Mouse (Mus musculus): ENCODE data around the gene Inpp5k. TPM values are rescaled to one million over a fixed set of nuclear protein-coding genes. Genes with fewer than 3 reads are reported as not detected.
"Not testable (repeated sequence)": the region's sequence is repeated elsewhere in the genome, so short reads cannot be mapped to it uniquely, and the experiment has no call there.

Inpp5k gene
- polyA plus RNA-seq, 1 experiment from 2014 or later = 18.9 TPM

DNA sequence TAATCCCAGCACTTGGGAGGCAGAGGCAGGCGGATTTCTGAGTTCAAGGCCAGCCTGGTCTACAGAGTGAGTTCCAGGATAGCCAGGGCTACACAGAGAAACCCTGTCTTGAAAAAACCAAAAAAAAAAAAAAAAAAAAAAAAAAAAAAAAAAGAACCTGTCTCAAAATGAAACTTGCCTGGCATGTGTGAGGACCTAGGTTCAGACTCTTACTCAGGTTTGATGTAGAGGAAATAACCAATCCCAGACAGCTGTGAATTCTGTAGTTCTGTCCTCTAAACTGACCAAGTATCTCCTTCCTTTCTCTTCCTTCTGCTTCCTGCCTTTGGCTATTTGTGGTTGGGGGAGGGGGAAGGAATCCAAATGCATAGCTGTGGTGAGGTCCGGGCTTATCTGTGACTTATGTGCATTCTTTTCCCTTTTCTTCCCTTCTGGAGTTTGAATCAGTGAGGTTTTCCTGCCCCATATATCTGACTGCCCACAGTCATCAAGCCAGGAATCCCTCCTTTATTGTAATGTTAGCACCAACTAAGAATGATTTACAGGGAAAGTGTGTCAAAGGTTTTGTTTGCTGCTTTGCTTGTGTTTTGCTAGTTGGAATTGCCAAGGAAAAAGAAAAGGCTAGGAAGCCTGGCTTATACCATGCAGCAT, 56.7 kb downstream of the Inpp5k start:
- Histone ChIP-seq H3K4me2 (peak overlapping the region; percentile 20), H3K4me3 (no peak overlapping the region), H3K36me3 (peaks cover 52% of the 10 kb centered on the region), H3K9ac (peak overlapping the region; percentile 54; the same call in 1 of the 2 replicates), H3K27me3 (replicated peaks) (no peaks in the 10 kb centered on the region), H3K4me1 (peaks cover 29% of the 10 kb centered on the region), H3K9me3 (no peaks in the 10 kb centered on the region), H3K27ac (replicated peaks) (peak overlapping the region; percentile 45)
- no peak for ATAC-seq (ENCODE audit: extremely low read depth, insufficient number of reproducible peaks, low FRiP score, low TSS enrichment)
- WGBS = 40% methylated on average over 2 of the region's 2 CpGs

DNA sequence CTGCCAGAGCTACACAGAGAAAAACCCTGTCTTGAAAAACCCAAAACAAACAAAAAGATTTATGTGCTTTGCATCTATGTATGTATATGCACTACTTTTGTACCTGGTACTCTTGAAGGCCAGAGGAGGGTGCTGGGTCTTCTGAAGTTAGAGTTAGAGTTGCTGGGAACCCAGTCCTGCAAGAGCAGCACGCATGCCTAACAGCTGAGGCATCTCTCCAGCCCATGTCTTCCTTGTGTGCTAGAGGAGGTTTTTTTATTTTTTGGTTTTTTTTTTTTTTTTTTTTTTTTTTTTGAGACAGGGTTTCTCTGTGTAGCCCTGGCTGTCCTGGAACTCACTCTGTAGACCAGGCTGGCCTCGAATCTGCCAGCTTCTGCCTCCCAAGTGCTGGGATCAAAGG, 57.3 kb downstream of the Inpp5k start:
- Histone ChIP-seq H3K9me3 (no peaks in the 10 kb centered on the region), H3K27me3 (replicated peaks) (no peaks in the 10 kb centered on the region), H3K4me2 (no peak overlapping the region), H3K9ac (no peak overlapping the region), H3K27ac (replicated peaks) (peak overlapping the region; percentile 45), H3K36me3 (peaks cover 52% of the 10 kb centered on the region), H3K4me1 (peaks cover 28% of the 10 kb centered on the region), H3K4me3 (no peak overlapping the region)
- WGBS = 83% methylated on average over 2 of the region's 2 CpGs
- ATAC-seq (ENCODE audit: extremely low read depth, insufficient number of reproducible peaks, low FRiP score, low TSS enrichment) = no peak

DNA sequence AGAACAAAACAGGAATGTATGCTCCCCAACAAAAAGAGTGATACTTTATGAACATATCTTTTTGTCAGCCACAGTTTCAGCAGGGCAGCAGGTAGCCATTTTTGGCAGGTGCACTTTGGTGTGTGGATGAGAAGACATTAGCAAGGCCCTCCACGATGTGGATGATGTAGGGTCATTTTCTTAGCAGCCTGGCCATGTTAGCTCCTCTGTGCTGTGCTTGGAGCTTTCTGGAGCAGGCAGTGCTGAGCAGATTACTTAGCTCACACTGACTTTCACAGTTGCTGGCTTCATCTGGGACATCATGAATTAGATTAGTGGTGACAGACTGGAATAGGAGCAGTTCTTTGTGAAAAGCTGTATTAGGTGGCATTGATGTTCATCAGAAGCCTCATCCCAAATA, 59.2 kb downstream of the Inpp5k start:
- Histone ChIP-seq H3K4me2 (no peak overlapping the region), H3K27me3 (replicated peaks) (no peaks in the 10 kb centered on the region), H3K9ac (no peak overlapping the region), H3K4me3 (no peak overlapping the region), H3K4me1 (peaks cover 22% of the 10 kb centered on the region), H3K9me3 (no peaks in the 10 kb centered on the region), H3K36me3 (peaks cover 53% of the 10 kb centered on the region), H3K27ac (replicated peaks) (no peak overlapping the region)
- ATAC-seq (ENCODE audit: extremely low read depth, insufficient number of reproducible peaks, low FRiP score, low TSS enrichment) = no peak
- 83% methylated on average over 1 of the region's 1 CpGs for WGBS

- peaks cover 17% of the 10 kb centered on the region for H3K4me1 ChIP-seq
- no peak for ATAC-seq (ENCODE audit: extremely low read depth, insufficient number of reproducible peaks, low FRiP score, low TSS enrichment)
- H3K4me3 ChIP-seq = no peak overlapping the region
- no peak overlapping the region for H3K9ac ChIP-seq
- H3K4me2 ChIP-seq = no peak overlapping the region
- H3K27me3 ChIP-seq (replicated peaks) = no peaks in the 10 kb centered on the region
- no peaks in the 10 kb centered on the region for H3K9me3 ChIP-seq
- H3K27ac ChIP-seq (replicated peaks) = no peak overlapping the region
- H3K36me3 ChIP-seq = peaks cover 61% of the 10 kb centered on the region
Measured at GRCm38 (mm10) chr11:75691047-75691446, 60.3 kb downstream of the Inpp5k start.

DNA sequence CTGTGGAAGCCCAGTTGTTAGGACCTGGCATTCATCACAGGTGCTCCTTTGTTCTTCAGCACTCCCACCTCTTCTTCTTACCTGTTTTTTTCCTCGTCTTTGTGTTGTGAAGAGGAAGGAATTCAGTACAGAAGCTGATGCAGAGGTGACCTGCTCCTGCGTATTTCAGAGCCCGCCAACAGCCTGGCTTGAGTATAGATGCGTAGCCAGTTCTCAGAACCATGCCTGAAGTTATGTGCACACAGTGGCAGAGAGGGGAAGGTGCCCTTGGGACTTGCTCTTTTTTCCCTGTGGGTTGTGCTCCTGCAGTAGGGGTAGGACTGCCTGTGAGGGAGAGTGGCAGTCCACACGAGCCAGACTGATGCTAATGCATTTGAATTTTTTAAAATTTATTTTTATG, 62.8 kb downstream of the Inpp5k start:
- H3K4me1 ChIP-seq = peaks cover 3% of the 10 kb centered on the region; the same call in 1 of the 2 replicates
- WGBS = 94% methylated on average over 5 of the region's 5 CpGs

GRCm38 (mm10) chr11:75697464-75697863, 66.7 kb downstream of the Inpp5k start:
- WGBS = 98% methylated on average over 3 of the region's 3 CpGs
- not testable (repeated sequence) for H3K4me3 ChIP-seq; H3K27ac ChIP-seq (replicated peaks); H3K4me1 ChIP-seq; H3K27me3 ChIP-seq (replicated peaks); H3K4me2 ChIP-seq; H3K9me3 ChIP-seq; H3K9ac ChIP-seq; ATAC-seq (ENCODE audit: extremely low read depth, insufficient number of reproducible peaks, low FRiP score, low TSS enrichment)
- peaks cover 96% of the 10 kb centered on the region for H3K36me3 ChIP-seq

More for the DNA sequence above, 62.8 kb downstream of the Inpp5k start:
- Histone ChIP-seq H3K4me2 (no peak overlapping the region), H3K27me3 (replicated peaks) (no peaks in the 10 kb centered on the region), H3K9me3 (no peaks in the 10 kb centered on the region), H3K36me3 (peaks cover 82% of the 10 kb centered on the region), H3K27ac (replicated peaks) (no peak overlapping the region), H3K4me3 (no peak overlapping the region), H3K9ac (no peak overlapping the region)
- ATAC-seq (ENCODE audit: extremely low read depth, insufficient number of reproducible peaks, low FRiP score, low TSS enrichment) = no peak

Other genes with a start within 250 kb of the Inpp5k start
- gene Serpinf1, start 208.3 kb upstream of the Inpp5k start, polyA plus RNA-seq (2015; fragmentation: Nextera tagmentation; extraction: Ambion mirVana) = 30.2 and 34.2 TPM in 2 replicates
- 1.5 and 14.5 TPM in 2 replicates for gene Serpinf2, start 191.4 kb upstream of the Inpp5k start, polyA plus RNA-seq (2015; fragmentation: Nextera tagmentation; extraction: Ambion mirVana)
- gene Wdr81, start 176.3 kb upstream of the Inpp5k start, polyA plus RNA-seq (2015; fragmentation: Nextera tagmentation; extraction: Ambion mirVana) = 3.7 and 3.8 TPM in 2 replicates
- gene Tlcd2, start 169.3 kb upstream of the Inpp5k start, polyA plus RNA-seq (2015; fragmentation: Nextera tagmentation; extraction: Ambion mirVana) = 11.4 and 13.5 TPM in 2 replicates
- gene Prpf8, start 144.2 kb upstream of the Inpp5k start, polyA plus RNA-seq (2015; fragmentation: Nextera tagmentation; extraction: Ambion mirVana) = 31.6 and 32.1 TPM in 2 replicates
- 3.4 TPM in 2 replicates for gene Rilp, start 120.9 kb upstream of the Inpp5k start, polyA plus RNA-seq (2015; fragmentation: Nextera tagmentation; extraction: Ambion mirVana)
- gene Scarf1, start 117.4 kb upstream of the Inpp5k start, polyA plus RNA-seq (2015; fragmentation: Nextera tagmentation; extraction: Ambion mirVana) = 12.9 and 13.2 TPM in 2 replicates
- gene Slc43a2, start 99.3 kb upstream of the Inpp5k start, polyA plus RNA-seq (2015; fragmentation: Nextera tagmentation; extraction: Ambion mirVana) = 3.2 and 3.6 TPM in 2 replicates
- gene Pitpna, start 42.9 kb upstream of the Inpp5k start, polyA plus RNA-seq (2015; fragmentation: Nextera tagmentation; extraction: Ambion mirVana) = 54.4 and 56.7 TPM in 2 replicates
- 58.4 and 58.7 TPM in 2 replicates for gene Myo1c, start 19.5 kb downstream of the Inpp5k start, polyA plus RNA-seq (2015; fragmentation: Nextera tagmentation; extraction: Ambion mirVana)
- 84.8 and 93.1 TPM in 2 replicates for gene Crk, start 48.3 kb downstream of the Inpp5k start, polyA plus RNA-seq (2015; fragmentation: Nextera tagmentation; extraction: Ambion mirVana)
- gene Ywhae, start 101.9 kb downstream of the Inpp5k start, polyA plus RNA-seq (2015; fragmentation: Nextera tagmentation; extraction: Ambion mirVana) = 681 and 729 TPM in 2 replicates
- 0.23 and 0.32 TPM in 2 replicates for gene Doc2b, start 165.1 kb downstream of the Inpp5k start, polyA plus RNA-seq (2015; fragmentation: Nextera tagmentation; extraction: Ambion mirVana)